Mouse (Mus musculus) limb, embryonic 15.5 days (tissue): ENCODE measurements around the gene Rora. TPM values are rescaled to one million over a fixed set of nuclear protein-coding genes. Genes with fewer than 3 reads are reported as not detected.

Experiments used
- ATAC-seq: fragments of 200-750 bp; cut with Nextera tagmentation; 2 replicates; pipeline ENCODE4 v1.8.0; 2017; ENCODE audit warnings: low read depth, moderate TSS enrichment; ENCODE audit not compliant: insufficient number of reproducible peaks, low FRiP score, low TSS enrichment
- H3K27ac ChIP-seq: fragments of 300-500 bp; sonication (generic); 2 replicates; pipeline ENCODE4 v1.5.1; 2015; ENCODE audit warnings: moderate library complexity, mild to moderate bottlenecking, inconsistent platforms
- H3K27me3 ChIP-seq: fragments of 300-500 bp; sonication (generic); 2 replicates; pipeline ENCODE4 v1.6.1; 2015; ENCODE audit warnings: inconsistent platforms
- H3K36me3 ChIP-seq: fragments of 300-500 bp; sonication (generic); 2 replicates; pipeline ENCODE4 v1.6.1; 2015; ENCODE audit warnings: inconsistent platforms
- H3K4me1 ChIP-seq: fragments of 300-500 bp; sonication (generic); 2 replicates; pipeline ENCODE4 v1.6.1; 2015; ENCODE audit warnings: inconsistent platforms
- H3K4me2 ChIP-seq: fragments of 300-500 bp; sonication (generic); 2 replicates; pipeline ENCODE4 v1.6.1; 2015; ENCODE audit warnings: mild to moderate bottlenecking, inconsistent platforms
- H3K4me3 ChIP-seq: fragments of 300-500 bp; sonication (generic); 2 replicates; pipeline ENCODE4 v1.5.1; 2015; ENCODE audit warnings: mild to moderate bottlenecking, inconsistent platforms
- H3K9ac ChIP-seq: fragments of 300-500 bp; sonication (generic); 2 replicates; pipeline ENCODE4 v1.6.1; 2015; ENCODE audit warnings: inconsistent platforms
- H3K9me3 ChIP-seq: fragments of 300-500 bp; sonication (generic); 2 replicates; pipeline ENCODE4 v1.6.1; 2016; ENCODE audit warnings: inconsistent platforms
- WGBS: fragments of 180-500 bp; shearing (Covaris S2); methylation state at CpG from one replicate; pipeline ENCODE4 v1.1.7; 2015; 5-methylcytosine and 5-hydroxymethylcytosine counted together
- polyA plus RNA-seq: library from polyadenylated mRNA; unstranded; fragments of >200 nt; fragmentation: Nextera tagmentation; extraction: Ambion mirVana; gene quantifications from 2 replicates; pipeline ENCODE4 v1.2.1, GENCODE M21; 2015

Rora gene
- polyA plus RNA-seq, 1 experiment from 2014 or later, result 25.4 TPM

DNA sequence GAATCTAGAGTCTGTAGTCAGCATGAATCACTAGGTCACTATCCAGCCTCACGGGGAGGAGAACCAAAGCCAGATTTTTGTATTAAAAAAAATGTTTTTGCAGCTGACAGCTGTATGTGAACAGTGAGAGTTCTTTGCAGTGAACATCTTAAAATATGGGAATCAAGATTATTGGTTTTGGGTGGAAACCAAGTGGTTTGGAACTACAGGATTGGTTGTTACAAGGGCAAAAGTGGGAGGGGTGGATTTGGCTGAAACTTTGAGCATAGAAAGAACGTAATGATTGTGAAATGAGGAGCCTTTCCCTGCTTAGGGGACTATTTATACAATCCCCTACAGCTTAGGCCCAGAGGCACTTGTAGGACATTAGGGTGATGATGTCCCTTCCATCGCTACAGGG lies 173.9 kb downstream of the Rora start:
- no peak overlapping the region for H3K4me3 ChIP-seq
- H3K27ac ChIP-seq, result no peak overlapping the region
- no peaks in the 10 kb centered on the region for H3K36me3 ChIP-seq
- no peaks in the 10 kb centered on the region for H3K27me3 ChIP-seq
- H3K9ac ChIP-seq, result no peak overlapping the region
- no peak for ATAC-seq
- WGBS, result 40% methylated on average over 3 of the region's 3 CpGs
- no peak overlapping the region for H3K4me2 ChIP-seq
- peaks cover 9% of the 10 kb centered on the region for H3K4me1 ChIP-seq
- H3K9me3 ChIP-seq, result no peaks in the 10 kb centered on the region

GRCm38 (mm10) chr9:68829903-68830302 lies 176.3 kb downstream of the Rora start:
- H3K36me3 ChIP-seq, result no peaks in the 10 kb centered on the region
- no peak overlapping the region for H3K4me3 ChIP-seq
- no peak overlapping the region for H3K9ac ChIP-seq
- no peak for ATAC-seq
- no peaks in the 10 kb centered on the region for H3K9me3 ChIP-seq
- no peak overlapping the region for H3K4me2 ChIP-seq
- 68% methylated on average over 4 of the region's 4 CpGs for WGBS
- peaks cover 9% of the 10 kb centered on the region for H3K4me1 ChIP-seq
- H3K27me3 ChIP-seq, result no peaks in the 10 kb centered on the region
- H3K27ac ChIP-seq, result no peak overlapping the region

DNA sequence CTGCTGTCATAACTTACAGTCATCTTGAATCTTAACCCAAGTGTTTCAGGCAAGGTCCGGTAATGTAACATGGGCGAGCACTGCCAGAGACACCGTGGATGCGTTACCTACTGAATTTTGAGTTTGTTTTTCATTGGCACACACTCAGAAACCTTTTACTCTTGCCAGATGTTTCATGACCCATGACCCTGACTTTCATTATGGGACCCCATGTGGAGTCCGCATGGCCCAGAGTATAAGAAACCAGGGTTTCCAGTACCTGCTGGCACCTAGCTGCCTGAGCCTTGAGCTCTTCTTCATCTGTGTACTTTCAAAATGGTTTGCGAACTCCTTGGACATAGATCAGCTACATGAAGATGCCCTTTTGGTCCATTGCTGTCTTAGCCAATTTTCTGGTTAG lies 179.7 kb downstream of the Rora start:
- 49% methylated on average over 6 of the region's 6 CpGs for WGBS

DNA sequence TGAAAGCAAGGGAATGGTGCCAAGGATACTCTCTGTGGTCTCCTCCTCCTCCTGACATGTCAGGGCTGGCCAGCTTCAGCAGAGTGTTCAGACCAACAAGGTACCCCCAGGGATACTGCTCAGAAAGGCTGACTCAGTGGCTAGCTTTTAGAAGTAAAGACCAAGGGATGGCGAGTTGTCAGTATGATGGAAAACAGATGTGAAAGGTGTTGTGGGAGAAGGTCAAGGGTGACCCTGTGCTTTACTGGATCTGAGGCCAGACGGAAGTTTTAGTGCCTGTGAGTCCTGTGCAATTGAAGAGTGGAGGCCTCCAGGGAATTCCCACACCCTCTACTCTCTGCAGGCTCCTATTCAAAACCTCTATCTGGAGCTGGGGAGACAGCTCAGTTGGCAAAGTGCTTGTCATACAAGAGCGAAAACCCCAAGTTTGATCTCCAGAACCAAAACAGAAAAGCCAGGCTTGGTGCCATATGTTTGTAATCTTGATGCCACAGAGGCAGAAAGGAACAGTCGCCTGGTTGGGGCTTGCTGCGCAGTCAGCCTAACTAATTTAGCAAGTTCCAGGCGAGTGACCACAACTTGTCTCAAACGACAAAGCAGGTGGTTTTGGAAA lies 181.6 kb downstream of the Rora start:
- no peak overlapping the region for H3K4me3 ChIP-seq
- no peaks in the 10 kb centered on the region for H3K36me3 ChIP-seq
- no peak for ATAC-seq
- no peak overlapping the region for H3K4me2 ChIP-seq
- H3K9ac ChIP-seq, result no peak overlapping the region
- no peaks in the 10 kb centered on the region for H3K27me3 ChIP-seq
- H3K27ac ChIP-seq, result no peak overlapping the region
- H3K4me1 ChIP-seq, result 0 out of 2 replicates have a peak, but pooled peaks cover 4% of the 10 kb centered on the region
- no peaks in the 10 kb centered on the region for H3K9me3 ChIP-seq
- WGBS, result 36% methylated on average over 7 of the region's 7 CpGs

More for the DNA sequence above, 179.7 kb downstream of the Rora start:
- Histone ChIP-seq H3K9ac (no peak overlapping the region), H3K36me3 (no peaks in the 10 kb centered on the region), H3K27me3 (no peaks in the 10 kb centered on the region), H3K9me3 (no peaks in the 10 kb centered on the region), H3K4me3 (no peak overlapping the region), H3K4me2 (no peak overlapping the region), H3K4me1 (0 out of 2 replicates have a peak, but pooled peaks cover 4% of the 10 kb centered on the region), H3K27ac (no peak overlapping the region)
- no peak for ATAC-seq

- 61% methylated on average over 16 of the region's 16 CpGs for WGBS
Measured at GRCm38 (mm10) chr9:68842134-68842892, 188.7 kb downstream of the Rora start.

DNA sequence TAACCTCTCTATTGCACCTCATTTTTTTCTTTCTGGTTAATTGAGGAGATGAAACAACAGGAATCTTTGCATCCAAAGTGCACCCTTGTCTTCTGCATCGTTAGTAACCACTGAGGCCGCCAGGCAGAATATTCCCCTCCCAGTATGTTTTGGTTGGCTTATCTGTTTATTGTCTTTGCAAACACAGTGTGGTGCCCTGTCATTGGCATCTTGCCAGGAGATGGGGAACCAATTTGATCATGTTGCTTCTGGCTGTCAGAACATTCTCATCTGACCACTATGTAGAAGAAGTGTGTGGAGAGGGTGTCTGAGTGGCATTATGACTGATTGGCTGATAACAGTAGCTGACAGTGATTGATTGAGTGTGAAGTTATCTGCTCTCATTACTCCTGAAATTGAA lies 192.0 kb downstream of the Rora start:
- no peaks in the 10 kb centered on the region for H3K27me3 ChIP-seq
- no peak overlapping the region for H3K27ac ChIP-seq
- no peaks in the 10 kb centered on the region for H3K9me3 ChIP-seq
- no peak overlapping the region for H3K4me3 ChIP-seq
- H3K4me1 ChIP-seq, result no peaks in the 10 kb centered on the region
- no peak overlapping the region for H3K4me2 ChIP-seq
- no peak for ATAC-seq
- WGBS, result 78% methylated on average over 2 of the region's 2 CpGs
- H3K36me3 ChIP-seq, result no peaks in the 10 kb centered on the region
- H3K9ac ChIP-seq, result no peak overlapping the region

More at GRCm38 (mm10) chr9:68842134-68842892, 188.7 kb downstream of the Rora start:
- Histone ChIP-seq H3K4me1 (no peaks in the 10 kb centered on the region), H3K27ac (no peak overlapping the region), H3K36me3 (no peaks in the 10 kb centered on the region), H3K4me2 (no peak overlapping the region), H3K27me3 (no peaks in the 10 kb centered on the region), H3K9me3 (no peaks in the 10 kb centered on the region), H3K4me3 (no peak overlapping the region), H3K9ac (no peak overlapping the region)
- no peak for ATAC-seq

GRCm38 (mm10) chr9:68850321-68850720 lies 196.7 kb downstream of the Rora start:
- no peak overlapping the region for H3K4me2 ChIP-seq
- H3K36me3 ChIP-seq, result no peaks in the 10 kb centered on the region
- no peak overlapping the region for H3K27ac ChIP-seq
- no peaks in the 10 kb centered on the region for H3K4me1 ChIP-seq
- H3K9me3 ChIP-seq, result no peaks in the 10 kb centered on the region
- H3K27me3 ChIP-seq, result no peaks in the 10 kb centered on the region
- no peak overlapping the region for H3K9ac ChIP-seq
- 27% methylated on average over 5 of the region's 5 CpGs for WGBS
- no peak for ATAC-seq
- H3K4me3 ChIP-seq, result no peak overlapping the region

- no peak for ATAC-seq
- H3K9me3 ChIP-seq, result no peaks in the 10 kb centered on the region
- WGBS, result 78% methylated on average over 4 of the region's 4 CpGs
- no peaks in the 10 kb centered on the region for H3K4me1 ChIP-seq
- H3K4me2 ChIP-seq, result no peak overlapping the region
- H3K27ac ChIP-seq, result no peak overlapping the region
- H3K4me3 ChIP-seq, result no peak overlapping the region
- no peak overlapping the region for H3K9ac ChIP-seq
- no peaks in the 10 kb centered on the region for H3K36me3 ChIP-seq
- H3K27me3 ChIP-seq, result no peaks in the 10 kb centered on the region
Measured at GRCm38 (mm10) chr9:68852201-68852600, 198.6 kb downstream of the Rora start.

DNA sequence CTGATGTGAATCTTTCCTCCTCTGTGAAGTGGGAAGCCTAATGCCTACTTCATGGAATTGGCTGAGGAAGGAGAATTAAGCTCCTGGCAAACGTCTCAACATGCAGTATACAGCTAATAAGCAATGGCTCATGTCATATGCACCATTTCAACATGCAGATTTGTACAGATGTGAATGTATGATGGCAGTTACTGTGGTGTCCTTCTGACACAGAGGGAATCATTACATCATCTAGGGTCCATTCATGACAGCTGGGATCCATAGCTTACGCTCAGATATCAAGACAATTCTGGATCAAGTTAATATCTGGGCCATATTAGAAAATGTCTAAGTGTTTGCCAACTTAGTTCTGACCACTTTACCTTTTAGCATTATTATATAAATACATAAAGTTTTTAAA lies 199.3 kb downstream of the Rora start:
- Histone ChIP-seq H3K27ac (no peak overlapping the region), H3K36me3 (no peaks in the 10 kb centered on the region), H3K4me1 (no peaks in the 10 kb centered on the region), H3K4me2 (no peak overlapping the region), H3K9me3 (no peaks in the 10 kb centered on the region), H3K9ac (no peak overlapping the region), H3K4me3 (no peak overlapping the region), H3K27me3 (no peaks in the 10 kb centered on the region)
- ATAC-seq, result no peak
- WGBS, result 83% methylated on average over 2 of the region's 2 CpGs

GRCm38 (mm10) chr9:68859500-68859899 lies 205.9 kb downstream of the Rora start:
- H3K9ac ChIP-seq, result no peak overlapping the region

GRCm38 (mm10) chr9:68866317-68866716 lies 212.7 kb downstream of the Rora start:
- Histone ChIP-seq H3K4me1 (no peaks in the 10 kb centered on the region), H3K9ac (no peak overlapping the region), H3K4me3 (no peak overlapping the region), H3K9me3 (no peaks in the 10 kb centered on the region), H3K27ac (no peak overlapping the region), H3K27me3 (0 out of 2 replicates have a peak, but pooled peaks cover 3% of the 10 kb centered on the region), H3K4me2 (no peak overlapping the region), H3K36me3 (no peaks in the 10 kb centered on the region)
- ATAC-seq, result no peak
- WGBS, result 68% methylated on average over 4 of the region's 4 CpGs

More at GRCm38 (mm10) chr9:68859500-68859899, 205.9 kb downstream of the Rora start:
- WGBS, result 83% methylated on average over 2 of the region's 2 CpGs
- Histone ChIP-seq H3K27me3 (no peaks in the 10 kb centered on the region), H3K4me2 (no peak overlapping the region), H3K4me1 (no peaks in the 10 kb centered on the region), H3K27ac (no peak overlapping the region), H3K9me3 (no peaks in the 10 kb centered on the region), H3K4me3 (no peak overlapping the region), H3K36me3 (no peaks in the 10 kb centered on the region)
- no peak for ATAC-seq

DNA sequence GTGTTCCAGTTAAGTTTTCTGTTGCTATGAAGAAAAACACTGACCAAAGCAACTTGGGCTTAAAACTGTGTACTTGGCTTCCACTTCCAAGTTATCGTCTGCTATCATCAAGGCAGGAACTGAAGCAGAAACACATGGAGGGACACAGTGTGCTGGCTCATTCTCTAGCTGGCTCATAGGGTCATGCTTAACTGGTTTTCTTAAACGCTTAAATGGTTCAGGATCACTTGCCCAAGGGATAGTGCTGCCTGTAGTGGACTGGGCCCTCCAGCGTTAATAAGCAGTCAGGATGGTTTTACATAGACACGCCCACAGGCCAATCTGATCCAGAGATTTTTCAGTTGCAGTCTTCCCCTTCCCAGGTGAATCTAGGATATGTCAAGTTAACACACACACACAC lies 220.3 kb downstream of the Rora start:
- H3K27ac ChIP-seq, result no peak overlapping the region
- WGBS, result 73% methylated on average over 4 of the region's 4 CpGs
- H3K4me1 ChIP-seq, result peaks cover 16% of the 10 kb centered on the region

More for the DNA sequence above, 220.3 kb downstream of the Rora start:
- H3K9ac ChIP-seq, result no peak overlapping the region
- no peak for ATAC-seq
- H3K36me3 ChIP-seq, result no peaks in the 10 kb centered on the region
- no peaks in the 10 kb centered on the region for H3K9me3 ChIP-seq
- H3K4me2 ChIP-seq, result no peak overlapping the region
- H3K27me3 ChIP-seq, result peaks cover 8% of the 10 kb centered on the region; the same call in 1 of the 2 replicates
- no peak overlapping the region for H3K4me3 ChIP-seq
